Mouse (Mus musculus) liver, adult 2 months (tissue): Measurements from ENCODE around the gene Hoxb3. TPM values are rescaled to one million over a fixed set of nuclear protein-coding genes. Genes with fewer than 3 reads are reported as not detected.

Experiments
- DNase-seq: peaks from one replicate; pipeline ENCODE4 v3.0.0-alpha.2; 2011; ENCODE audit warnings: low read depth, low spot score; ENCODE audit errors: extremely low read depth
- H3K27ac ChIP-seq: fragments of 200-500 bp; replicated peaks from 2 replicates; pipeline ENCODE4 v1.5.1; 2012; ENCODE audit warnings: low read depth, mild to moderate bottlenecking, control low read depth, inconsistent platforms, low read length; ENCODE audit not compliant: insufficient read depth
- H3K27me3 ChIP-seq: fragments of 200-500 bp; 2 replicates; pipeline ENCODE4 v1.6.1; 2012; ENCODE audit warnings: mild to moderate bottlenecking, moderate library complexity, low read length, inconsistent platforms; ENCODE audit not compliant: control insufficient read depth, insufficient read depth
- H3K36me3 ChIP-seq: fragments of 200-500 bp; 2 replicates; pipeline ENCODE4 v1.6.1; 2012; ENCODE audit warnings: low read length, inconsistent platforms; ENCODE audit not compliant: control insufficient read depth, insufficient read depth
- H3K4me1 ChIP-seq: fragments of 200-500 bp; 2 replicates; pipeline ENCODE4 v1.6.1; 2011; ENCODE audit warnings: low read length; ENCODE audit not compliant: control insufficient read depth, insufficient read depth
- H3K4me3 ChIP-seq: fragments of 200-500 bp; 2 replicates; pipeline ENCODE4 v1.5.1; 2011; ENCODE audit warnings: low read depth, mild to moderate bottlenecking, control low read depth, low read length, moderate library complexity; ENCODE audit not compliant: insufficient read depth
- H3K79me2 ChIP-seq: fragments of 200-500 bp; 2 replicates; pipeline ENCODE4 v1.6.1; 2012; ENCODE audit warnings: inconsistent platforms, mild to moderate bottlenecking, low read length, moderate library complexity; ENCODE audit not compliant: control insufficient read depth, insufficient read depth
- H3K9ac ChIP-seq: fragments of 200-500 bp; 2 replicates; pipeline ENCODE4 v1.6.1; 2012; ENCODE audit warnings: low read depth, mild to moderate bottlenecking, control low read depth, inconsistent platforms, low read length
- CTCF ChIP-seq: fragments of 200-500 bp; IDR thresholded peaks from 2 replicates; pipeline ENCODE4 v1.5.1; 2011; ENCODE audit warnings: low read depth, low read length, control low read depth
- POLR2A ChIP-seq: fragments of 200-500 bp; IDR thresholded peaks from 2 replicates; pipeline ENCODE4 v1.6.1; 2011; ENCODE audit warnings: low read length, control low read depth; ENCODE audit not compliant: insufficient read depth; ENCODE audit errors: extremely low read depth
- WGBS: fragments of 180-500 bp; shearing (Covaris S2); methylation state at CpG from one replicate; pipeline ENCODE4 v1.1.7; 2018; 5-methylcytosine and 5-hydroxymethylcytosine counted together
- polyA plus RNA-seq: library from polyadenylated mRNA; depleted of rRNA; stranded (reverse); fragments of >200 nt; gene quantifications from 2 replicates; pipeline ENCODE4 v1.2.3, GENCODE M21; 2012
- total RNA-seq: library from RNA; depleted of rRNA; stranded (reverse); fragments of >200 nt; gene quantifications from 2 replicates; pipeline ENCODE4 v1.2.3, GENCODE M21; 2014

Hoxb3 gene
- total and polyA plus RNA-seq, 2 experiments, result 0.18 to 0.48 TPM

- H3K4me1 ChIP-seq, result no peaks in the 10 kb centered on the region
- DNase-seq, result no peak
- no peaks in the 10 kb centered on the region for H3K79me2 ChIP-seq
- no peak overlapping the region for H3K4me3 ChIP-seq
- H3K27me3 ChIP-seq, result peaks cover 15% of the 10 kb centered on the region; the same call in 1 of the 2 replicates
- no peaks in the 10 kb centered on the region for H3K36me3 ChIP-seq
- WGBS, result 5% methylated on average over 12 of the region's 12 CpGs
- no peak overlapping the region for H3K27ac ChIP-seq
- TF ChIP-seq CTCF, result no peak
- TF ChIP-seq POLR2A, result no peak
- no peak overlapping the region for H3K9ac ChIP-seq
Observed at GRCm38 (mm10) chr11:96292565-96293301, 30.4 kb upstream of the Hoxb3 start.

GRCm38 (mm10) chr11:96293302-96293921 lies 29.7 kb upstream of the Hoxb3 start:
- no peak for DNase-seq
- no peak overlapping the region for H3K4me3 ChIP-seq
- H3K27ac ChIP-seq, result no peak overlapping the region
- TF ChIP-seq POLR2A (no peak), CTCF (no peak)
- 15% methylated on average over 22 of the region's 22 CpGs for WGBS
- no peaks in the 10 kb centered on the region for H3K36me3 ChIP-seq
- H3K79me2 ChIP-seq, result no peaks in the 10 kb centered on the region
- no peak overlapping the region for H3K9ac ChIP-seq
- peaks cover 15% of the 10 kb centered on the region; the same call in 1 of the 2 replicates for H3K27me3 ChIP-seq
- no peaks in the 10 kb centered on the region for H3K4me1 ChIP-seq

- no peak overlapping the region for H3K27ac ChIP-seq
- WGBS, result 2% methylated on average over 32 of the region's 32 CpGs
- no peak overlapping the region for H3K9ac ChIP-seq
Observed at GRCm38 (mm10) chr11:96294245-96295091, 28.7 kb upstream of the Hoxb3 start.

GRCm38 (mm10) chr11:96295092-96295835 lies 27.9 kb upstream of the Hoxb3 start:
- peaks cover 20% of the 10 kb centered on the region; the same call in 1 of the 2 replicates for H3K27me3 ChIP-seq
- H3K4me1 ChIP-seq, result no peaks in the 10 kb centered on the region
- TF ChIP-seq POLR2A, result no peak
- no peak for TF ChIP-seq CTCF
- no peak overlapping the region for H3K9ac ChIP-seq
- H3K79me2 ChIP-seq, result no peaks in the 10 kb centered on the region
- no peak overlapping the region for H3K4me3 ChIP-seq
- H3K36me3 ChIP-seq, result no peaks in the 10 kb centered on the region
- no peak for DNase-seq
- 3% methylated on average over 30 of the region's 30 CpGs for WGBS
- no peak overlapping the region for H3K27ac ChIP-seq

More at GRCm38 (mm10) chr11:96294245-96295091, 28.7 kb upstream of the Hoxb3 start:
- H3K4me3 ChIP-seq, result no peak overlapping the region
- H3K4me1 ChIP-seq, result no peaks in the 10 kb centered on the region
- TF ChIP-seq CTCF, result peak; percentile 80
- no peak for TF ChIP-seq POLR2A
- H3K27me3 ChIP-seq, result peaks cover 17% of the 10 kb centered on the region; the same call in 1 of the 2 replicates
- H3K36me3 ChIP-seq, result no peaks in the 10 kb centered on the region
- no peak for DNase-seq
- H3K79me2 ChIP-seq, result no peaks in the 10 kb centered on the region

- 23% methylated on average over 2 of the region's 2 CpGs for WGBS
- H3K27me3 ChIP-seq, result peaks cover 28% of the 10 kb centered on the region
- DNase-seq, result no peak
- no peak overlapping the region for H3K27ac ChIP-seq
- H3K79me2 ChIP-seq, result no peaks in the 10 kb centered on the region
- no peaks in the 10 kb centered on the region for H3K36me3 ChIP-seq
- H3K4me1 ChIP-seq, result no peaks in the 10 kb centered on the region
- H3K9ac ChIP-seq, result no peak overlapping the region
- TF ChIP-seq POLR2A (no peak), CTCF (no peak)
- no peak overlapping the region for H3K4me3 ChIP-seq
Observed at GRCm38 (mm10) chr11:96296997-96297396, 26.1 kb upstream of the Hoxb3 start.
